Mouse (Mus musculus) midbrain, embryonic 12.5 days (tissue): ENCODE data around the gene Tmem185b. TPM values are rescaled to one million over a fixed set of nuclear protein-coding genes. Genes with fewer than 3 reads are reported as not detected.
A peak's percentile ranks its signal among the peaks of the same experiment; 100 is the strongest.

ENCODE experiments used
- ATAC-seq: fragments of 200-750 bp; cut with Nextera tagmentation; 2 replicates; pipeline ENCODE4 v1.8.0; 2017; ENCODE audit warnings: low read depth, moderate TSS enrichment, moderate library complexity; ENCODE audit not compliant: low FRiP score
- H3K27ac ChIP-seq: fragments of 300-500 bp; sonication (generic); replicated peaks from 2 replicates; pipeline ENCODE4 v1.5.1; 2016; ENCODE audit warnings: mild to moderate bottlenecking
- H3K27me3 ChIP-seq: fragments of 300-500 bp; sonication (generic); 2 replicates; pipeline ENCODE4 v1.6.1; 2016; ENCODE audit warnings: mild to moderate bottlenecking
- H3K36me3 ChIP-seq: fragments of 300-500 bp; sonication (generic); 2 replicates; pipeline ENCODE4 v1.6.1; 2016
- H3K4me1 ChIP-seq: fragments of 300-500 bp; sonication (generic); 2 replicates; pipeline ENCODE4 v1.6.1; 2016
- H3K4me2 ChIP-seq: fragments of 300-500 bp; sonication (generic); replicated peaks from 2 replicates; pipeline ENCODE4 v1.6.1; 2016; ENCODE audit warnings: mild to moderate bottlenecking, moderate library complexity
- H3K4me3 ChIP-seq: fragments of 300-500 bp; sonication (generic); 2 replicates; pipeline ENCODE4 v1.5.1; 2016; ENCODE audit warnings: mild to moderate bottlenecking
- H3K9ac ChIP-seq: fragments of 300-500 bp; sonication (generic); replicated peaks from 2 replicates; pipeline ENCODE4 v1.6.1; 2016; ENCODE audit warnings: mild to moderate bottlenecking, moderate library complexity
- H3K9me3 ChIP-seq: fragments of 300-500 bp; sonication (generic); 2 replicates; pipeline ENCODE4 v1.6.1; 2016; ENCODE audit warnings: mild to moderate bottlenecking
- WGBS: fragments of 180-500 bp; shearing (Covaris S2); methylation state at CpG from one replicate; pipeline ENCODE4 v1.1.7; 2016; 5-methylcytosine and 5-hydroxymethylcytosine counted together
- polyA plus RNA-seq: library from polyadenylated mRNA; unstranded; fragments of >200 nt; fragmentation: Nextera tagmentation; extraction: Ambion mirVana; gene quantifications from 2 replicates; pipeline ENCODE4 v1.2.1, GENCODE M21; 2016

Tmem185b gene
- polyA plus RNA-seq, 1 experiment from 2014 or later: 22.4 TPM

GRCm38 (mm10) chr1:119504260-119505062, 21.5 kb upstream of the Tmem185b start, which contains the start of gene Ralb:
Gene Ralb, minus strand, starts transcription at chr1:119504794.
- peak within 1 kb of the TSS; percentile 74 for H3K4me3 ChIP-seq
- H3K27ac ChIP-seq: 0 out of 2 replicates have a peak within 1 kb of the TSS, but pooled peaks have one; percentile 42
- H3K27me3 ChIP-seq: peaks cover 30% of the 10 kb centered on the region
- H3K9ac ChIP-seq: peak within 1 kb of the TSS; percentile 78
- 0 out of 2 replicates have a peak, but pooled peaks cover 5% of the 10 kb centered on the region for H3K9me3 ChIP-seq
- H3K4me2 ChIP-seq: peak within 1 kb of the TSS; percentile 83
- ATAC-seq: peak; percentile 99
- WGBS: under 1% methylated on average over 56 of the region's 57 CpGs
- no peaks in the 10 kb centered on the region for H3K36me3 ChIP-seq
- peaks cover 20% of the 10 kb centered on the region for H3K4me1 ChIP-seq

- Histone ChIP-seq H3K9ac (no peak overlapping the region), H3K36me3 (no peaks in the 10 kb centered on the region), H3K27me3 (peaks cover 30% of the 10 kb centered on the region), H3K4me1 (peaks cover 20% of the 10 kb centered on the region), H3K4me3 (no peak overlapping the region), H3K4me2 (no peak overlapping the region), H3K27ac (no peak overlapping the region), H3K9me3 (no peaks in the 10 kb centered on the region)
- 93% methylated on average over 3 of the region's 3 CpGs for WGBS
- ATAC-seq: no peak
These were observed 20.0 kb upstream of the Tmem185b start for GRCm38 (mm10) chr1:119505951-119506350.

DNA sequence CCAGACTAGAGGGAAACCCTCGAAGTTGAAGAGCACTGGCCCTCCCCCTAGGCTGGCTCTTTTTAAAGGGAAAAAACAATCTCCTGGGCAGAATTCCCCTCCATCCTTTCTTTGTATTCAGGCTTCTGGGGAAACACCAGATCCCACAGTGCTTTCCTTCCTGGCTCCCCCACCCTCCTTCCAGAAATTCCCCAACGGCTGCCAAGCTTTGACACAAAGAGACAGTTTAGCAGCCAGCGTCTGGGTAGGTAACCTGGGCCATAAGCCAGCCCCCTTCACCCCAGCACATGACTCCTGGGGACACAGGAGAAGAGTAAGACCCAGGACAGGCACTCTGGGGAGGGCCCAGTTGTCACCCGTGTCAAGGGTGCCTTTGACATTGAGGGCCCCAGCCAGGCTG, 17.4 kb upstream of the Tmem185b start:
- Histone ChIP-seq H3K36me3 (no peaks in the 10 kb centered on the region), H3K4me3 (no peak overlapping the region), H3K27me3 (peaks cover 30% of the 10 kb centered on the region), H3K27ac (no peak overlapping the region), H3K4me1 (peaks cover 11% of the 10 kb centered on the region), H3K9ac (no peak overlapping the region), H3K9me3 (no peaks in the 10 kb centered on the region), H3K4me2 (no peak overlapping the region)
- no peak for ATAC-seq
- 51% methylated on average over 4 of the region's 4 CpGs for WGBS

- H3K27ac ChIP-seq: no peak overlapping the region
- no peak overlapping the region for H3K4me2 ChIP-seq
- H3K27me3 ChIP-seq: peaks cover 30% of the 10 kb centered on the region
- no peak overlapping the region for H3K4me3 ChIP-seq
- ATAC-seq: no peak
- H3K9me3 ChIP-seq: no peaks in the 10 kb centered on the region
- H3K4me1 ChIP-seq: peaks cover 5% of the 10 kb centered on the region
- H3K9ac ChIP-seq: no peak overlapping the region
- no peaks in the 10 kb centered on the region for H3K36me3 ChIP-seq
- 82% methylated on average over 7 of the region's 7 CpGs for WGBS
These were observed 16.5 kb upstream of the Tmem185b start for GRCm38 (mm10) chr1:119509474-119509873.

DNA sequence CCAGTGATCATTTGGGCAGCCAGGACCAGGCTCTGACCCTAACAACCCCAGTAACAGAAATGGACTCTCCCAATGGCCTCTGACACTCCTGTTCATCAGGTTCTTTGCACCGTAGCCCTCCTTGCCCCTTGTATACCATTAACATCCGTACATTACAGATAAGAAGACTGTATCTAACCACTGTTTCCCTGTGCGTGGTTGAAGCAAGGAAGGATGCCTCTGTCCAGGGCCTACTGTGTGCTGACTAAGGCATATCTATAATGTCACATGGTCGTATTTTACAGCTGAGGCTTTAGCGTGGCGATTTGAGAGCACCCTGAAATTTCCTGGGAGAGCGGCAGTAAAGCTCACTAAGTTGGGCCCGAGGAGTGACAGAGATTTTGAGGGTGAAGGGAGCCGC, 15.6 kb upstream of the Tmem185b start:
- Histone ChIP-seq H3K27ac (no peak overlapping the region), H3K4me2 (no peak overlapping the region)

DNA sequence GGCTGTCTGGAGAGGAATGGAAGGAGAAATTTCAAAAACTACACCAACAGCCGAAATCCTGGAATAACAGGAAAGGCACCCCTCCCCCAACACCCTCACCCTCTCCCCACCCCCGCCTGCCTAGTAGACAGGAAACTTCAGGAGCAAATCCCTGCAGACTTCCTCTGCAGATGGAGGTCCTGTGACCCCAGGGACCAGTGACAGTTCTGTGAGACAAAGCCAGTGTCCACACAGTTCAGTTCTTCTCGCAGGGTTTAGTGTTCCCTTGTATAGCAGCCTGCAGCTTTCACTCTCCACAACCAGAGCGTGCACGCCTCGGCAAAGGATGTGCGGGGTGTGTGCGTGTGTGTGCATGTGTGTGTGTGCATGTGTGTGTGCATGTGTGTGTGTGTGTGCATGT, 15.1 kb upstream of the Tmem185b start:
- 64% methylated on average over 8 of the region's 8 CpGs for WGBS

More for the DNA sequence above, 15.6 kb upstream of the Tmem185b start:
- WGBS: 73% methylated on average over 9 of the region's 9 CpGs
- ATAC-seq: no peak
- Histone ChIP-seq H3K4me3 (no peak overlapping the region), H3K27me3 (peaks cover 25% of the 10 kb centered on the region), H3K36me3 (no peaks in the 10 kb centered on the region), H3K9ac (no peak overlapping the region), H3K4me1 (no peaks in the 10 kb centered on the region), H3K9me3 (no peaks in the 10 kb centered on the region)

GRCm38 (mm10) chr1:119518060-119518459, 7.9 kb upstream of the Tmem185b start:
- Histone ChIP-seq H3K27me3 (no peaks in the 10 kb centered on the region), H3K4me1 (no peaks in the 10 kb centered on the region; the same call in none of the 2 replicates), H3K27ac (no peak overlapping the region), H3K9me3 (no peaks in the 10 kb centered on the region), H3K4me3 (no peak overlapping the region), H3K36me3 (no peaks in the 10 kb centered on the region), H3K9ac (no peak overlapping the region), H3K4me2 (no peak overlapping the region)
- WGBS: 89% methylated on average over 7 of the region's 7 CpGs
- ATAC-seq: no peak

More for the DNA sequence above, 15.1 kb upstream of the Tmem185b start:
- no peak overlapping the region for H3K4me3 ChIP-seq
- H3K27me3 ChIP-seq: peaks cover 21% of the 10 kb centered on the region
- H3K36me3 ChIP-seq: no peaks in the 10 kb centered on the region
- H3K9ac ChIP-seq: no peak overlapping the region
- H3K4me1 ChIP-seq: no peaks in the 10 kb centered on the region
- no peak overlapping the region for H3K27ac ChIP-seq
- H3K4me2 ChIP-seq: no peak overlapping the region
- ATAC-seq: no peak
- no peaks in the 10 kb centered on the region for H3K9me3 ChIP-seq

DNA sequence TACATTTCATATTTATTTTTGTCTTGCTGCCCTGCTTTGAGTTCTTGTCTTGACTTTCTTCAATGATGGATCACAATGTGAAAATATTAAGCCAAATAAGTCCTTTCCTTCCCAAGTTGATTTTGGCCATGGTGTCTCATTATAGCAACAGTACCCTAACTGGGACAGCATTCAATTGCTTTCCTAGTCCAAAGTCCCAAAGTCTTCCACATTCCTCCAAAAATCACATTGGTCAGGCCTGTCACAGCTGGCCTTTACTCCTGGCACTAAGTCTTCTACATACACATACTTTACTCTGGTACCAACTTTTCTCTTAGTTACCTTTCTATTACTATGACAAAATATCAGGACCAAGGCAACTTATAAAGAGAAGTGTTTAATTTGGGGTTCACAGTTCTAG, 7.2 kb upstream of the Tmem185b start:
- no peaks in the 10 kb centered on the region for H3K36me3 ChIP-seq
- no peak overlapping the region for H3K9ac ChIP-seq
- H3K4me2 ChIP-seq: no peak overlapping the region
- no peak overlapping the region for H3K27ac ChIP-seq
- no peaks in the 10 kb centered on the region for H3K27me3 ChIP-seq
- H3K4me1 ChIP-seq: no peaks in the 10 kb centered on the region; the same call in none of the 2 replicates
- no peak for ATAC-seq
- no peak overlapping the region for H3K4me3 ChIP-seq
- no peaks in the 10 kb centered on the region for H3K9me3 ChIP-seq

- Histone ChIP-seq H3K27ac (no peak overlapping the region), H3K27me3 (no peaks in the 10 kb centered on the region), H3K4me1 (peaks cover under 1% of the 10 kb centered on the region), H3K9ac (no peak overlapping the region), H3K4me3 (no peak overlapping the region), H3K9me3 (no peaks in the 10 kb centered on the region), H3K36me3 (no peaks in the 10 kb centered on the region), H3K4me2 (no peak overlapping the region)
- 74% methylated on average over 6 of the region's 6 CpGs for WGBS
- no peak for ATAC-seq
These were observed 6.7 kb upstream of the Tmem185b start for GRCm38 (mm10) chr1:119519286-119519685.

GRCm38 (mm10) chr1:119521029-119521428, 4.9 kb upstream of the Tmem185b start:
- WGBS: 56% methylated on average over 2 of the region's 2 CpGs

GRCm38 (mm10) chr1:119521681-119522080, 4.3 kb upstream of the Tmem185b start:
- Histone ChIP-seq H3K9me3 (no peaks in the 10 kb centered on the region), H3K4me2 (no peak overlapping the region), H3K9ac (no peak overlapping the region), H3K4me1 (peaks cover 19% of the 10 kb centered on the region), H3K4me3 (no peak overlapping the region), H3K27ac (no peak overlapping the region), H3K36me3 (no peaks in the 10 kb centered on the region), H3K27me3 (no peaks in the 10 kb centered on the region)
- no peak for ATAC-seq
- 85% methylated on average over 7 of the region's 7 CpGs for WGBS

More at GRCm38 (mm10) chr1:119521029-119521428, 4.9 kb upstream of the Tmem185b start:
- Histone ChIP-seq H3K9ac (no peak overlapping the region), H3K27me3 (no peaks in the 10 kb centered on the region), H3K4me2 (no peak overlapping the region), H3K4me3 (no peak overlapping the region), H3K9me3 (no peaks in the 10 kb centered on the region), H3K27ac (no peak overlapping the region), H3K36me3 (no peaks in the 10 kb centered on the region), H3K4me1 (peaks cover 14% of the 10 kb centered on the region)
- no peak for ATAC-seq

DNA sequence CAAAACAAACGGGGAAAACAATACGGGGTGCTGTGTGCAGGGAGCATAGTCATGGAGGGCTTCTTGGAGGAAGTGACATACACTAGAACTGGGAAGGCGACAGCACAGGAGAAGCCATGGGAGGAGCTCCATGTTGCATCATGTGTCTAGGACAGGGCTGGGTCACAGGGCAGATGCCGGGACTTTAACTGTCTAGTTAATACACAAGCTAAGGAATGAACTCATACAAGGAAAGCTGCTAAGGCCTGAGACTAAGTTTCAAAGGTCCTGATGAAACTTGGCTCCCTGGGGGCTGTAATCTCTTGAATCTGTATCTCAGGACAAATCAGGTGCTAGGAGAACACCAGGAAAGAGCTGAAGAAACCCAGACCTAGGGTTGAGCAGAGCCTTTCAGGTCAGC, 3.2 kb upstream of the Tmem185b start:
- no peak overlapping the region for H3K27ac ChIP-seq

More for the DNA sequence above, 3.2 kb upstream of the Tmem185b start:
- ATAC-seq: no peak
- Histone ChIP-seq H3K4me1 (peaks cover 23% of the 10 kb centered on the region), H3K4me3 (no peak overlapping the region), H3K4me2 (no peak overlapping the region), H3K9ac (no peak overlapping the region), H3K27me3 (no peaks in the 10 kb centered on the region), H3K9me3 (no peaks in the 10 kb centered on the region), H3K36me3 (peaks cover 10% of the 10 kb centered on the region)
- 88% methylated on average over 4 of the region's 4 CpGs for WGBS
